Mouse (Mus musculus) testis, postnatal 14 days (tissue): ENCODE measurements around the gene Jazf1.

Source experiments
- DNase-seq: peaks from one replicate; pipeline ENCODE4 v3.0.0; 2021; ENCODE audit warnings: low spot score

Gene Jazf1

GRCm38 (mm10) chr6:52955304-52955703, 113.1 kb downstream of the Jazf1 start:
- DNase-seq = no peak

GRCm38 (mm10) chr6:52954861-52955260, 113.6 kb downstream of the Jazf1 start:
- no peak for DNase-seq

GRCm38 (mm10) chr6:52954441-52954840, 114.0 kb downstream of the Jazf1 start:
- DNase-seq = no peak

GRCm38 (mm10) chr6:52952526-52952900, 115.9 kb downstream of the Jazf1 start:
- DNase-seq = no peak

GRCm38 (mm10) chr6:52951871-52952525, 116.4 kb downstream of the Jazf1 start:
- DNase-seq = no peak

- no peak for DNase-seq
These were observed 118.1 kb downstream of the Jazf1 start for GRCm38 (mm10) chr6:52950371-52950770.

- DNase-seq = no peak
These were observed 125.9 kb downstream of the Jazf1 start for GRCm38 (mm10) chr6:52942534-52942933.

GRCm38 (mm10) chr6:52942101-52942500, 126.3 kb downstream of the Jazf1 start:
- peak; percentile 61 for DNase-seq

GRCm38 (mm10) chr6:52937916-52938315, 130.5 kb downstream of the Jazf1 start:
- no peak for DNase-seq

GRCm38 (mm10) chr6:52936995-52937394, 131.4 kb downstream of the Jazf1 start:
- DNase-seq = no peak

GRCm38 (mm10) chr6:52934021-52934420, 134.4 kb downstream of the Jazf1 start:
- DNase-seq = no peak

- DNase-seq = no peak
These were observed 135.7 kb downstream of the Jazf1 start for GRCm38 (mm10) chr6:52932603-52933178.

GRCm38 (mm10) chr6:52929358-52929757, 139.1 kb downstream of the Jazf1 start:
- no peak for DNase-seq

- DNase-seq = no peak
These were observed 141.5 kb downstream of the Jazf1 start for GRCm38 (mm10) chr6:52926947-52927346.

GRCm38 (mm10) chr6:52925458-52926042, 142.9 kb downstream of the Jazf1 start:
- no peak for DNase-seq

- DNase-seq = no peak
These were observed 147.2 kb downstream of the Jazf1 start for GRCm38 (mm10) chr6:52921248-52921647.

- DNase-seq = no peak
These were observed 147.7 kb downstream of the Jazf1 start for GRCm38 (mm10) chr6:52920719-52921118.

- no peak for DNase-seq
These were observed 149.0 kb downstream of the Jazf1 start for GRCm38 (mm10) chr6:52919442-52919841.

GRCm38 (mm10) chr6:52918980-52919379, 149.5 kb downstream of the Jazf1 start:
- DNase-seq = no peak

- no peak for DNase-seq
These were observed 151.0 kb downstream of the Jazf1 start for GRCm38 (mm10) chr6:52917471-52917870.

- DNase-seq = no peak
These were observed 151.5 kb downstream of the Jazf1 start for GRCm38 (mm10) chr6:52916836-52917376.

GRCm38 (mm10) chr6:52914921-52915320, 153.5 kb downstream of the Jazf1 start:
- no peak for DNase-seq

- no peak for DNase-seq
These were observed 156.1 kb downstream of the Jazf1 start for GRCm38 (mm10) chr6:52912143-52912918.
